Mouse (Mus musculus) hindlimb bud, embryonic 11.5 days (tissue): ENCODE data around the gene Defa23.
A peak's percentile ranks its signal among the peaks of the same experiment; 100 is the strongest.
"Not testable (repeated sequence)": the region's sequence is repeated elsewhere in the genome, so short reads cannot be mapped to it uniquely, and the experiment has no call there.

Source experiments
- DNase-seq: peaks from one replicate; pipeline ENCODE4 v3.0.0-alpha.2; 2012; ENCODE audit warnings: low read depth, low spot score; ENCODE audit errors: extremely low spot score

Gene Defa23

GRCm38 (mm10) chr8:21054747-21055146 lies at the start of gene Defa23:
Defa23 (plus strand) TSS chr8:21055047.
- DNase-seq, result not testable (repeated sequence)

GRCm38 (mm10) chr8:21006801-21007200 lies 48.0 kb upstream of the Defa23 start:
- DNase-seq, result no peak

- DNase-seq, result not testable (repeated sequence)
These were observed 46.3 kb upstream of the Defa23 start for GRCm38 (mm10) chr8:21008578-21008977.

GRCm38 (mm10) chr8:21010548-21010947 lies 44.3 kb upstream of the Defa23 start:
- not testable (repeated sequence) for DNase-seq

GRCm38 (mm10) chr8:21025245-21025644 lies 29.6 kb upstream of the Defa23 start, which contains the start of gene Defa21:
Defa21 (plus strand) TSS chr8:21025545.
- not testable (repeated sequence) for DNase-seq

GRCm38 (mm10) chr8:21064738-21065137 lies 9.9 kb downstream of the Defa23 start, which contains the start of gene Defa35:
Defa35 (plus strand) TSS chr8:21065038.
- DNase-seq, result not testable (repeated sequence)

- DNase-seq, result not testable (repeated sequence)
These were observed 29.3 kb downstream of the Defa23 start, which contains the start of gene Defa25 for GRCm38 (mm10) chr8:21084142-21084541. Defa25 (plus strand) TSS chr8:21084442.

GRCm38 (mm10) chr8:21093106-21093505 lies 38.3 kb downstream of the Defa23 start:
- peak; percentile 39 for DNase-seq

- DNase-seq, result not testable (repeated sequence)
These were observed 41.1 kb downstream of the Defa23 start, which contains the start of gene Gm14851 for GRCm38 (mm10) chr8:21095950-21096349. Gm14851 (minus strand) TSS chr8:21096050.
